Mouse (Mus musculus): ENCODE measurements around the gene Bysl.

Gene Bysl

GRCm38 (mm10) chr17:47594183-47594968 lies 16.9 kb downstream of the Bysl start:
- no peak for DNase-seq (ENCODE audit: low spot score)

DNA sequence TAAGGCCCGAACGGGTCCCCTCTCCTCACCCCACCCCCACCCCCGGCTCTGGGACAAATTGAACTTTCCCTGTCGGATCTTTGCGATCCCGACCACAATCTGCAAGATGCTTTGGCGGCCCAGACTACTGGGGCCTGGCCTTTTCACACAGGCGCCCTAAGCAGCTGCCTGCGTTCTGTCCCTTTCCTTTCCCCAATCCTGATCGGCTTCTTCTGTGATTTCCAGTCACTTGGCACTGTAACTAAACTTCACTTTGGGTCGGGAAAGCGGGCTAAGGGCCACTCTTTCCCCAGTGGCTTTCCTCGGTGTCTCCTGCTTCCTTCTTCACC lies 17.5 kb downstream of the Bysl start:
- no peak for DNase-seq (ENCODE audit: low spot score)

DNA sequence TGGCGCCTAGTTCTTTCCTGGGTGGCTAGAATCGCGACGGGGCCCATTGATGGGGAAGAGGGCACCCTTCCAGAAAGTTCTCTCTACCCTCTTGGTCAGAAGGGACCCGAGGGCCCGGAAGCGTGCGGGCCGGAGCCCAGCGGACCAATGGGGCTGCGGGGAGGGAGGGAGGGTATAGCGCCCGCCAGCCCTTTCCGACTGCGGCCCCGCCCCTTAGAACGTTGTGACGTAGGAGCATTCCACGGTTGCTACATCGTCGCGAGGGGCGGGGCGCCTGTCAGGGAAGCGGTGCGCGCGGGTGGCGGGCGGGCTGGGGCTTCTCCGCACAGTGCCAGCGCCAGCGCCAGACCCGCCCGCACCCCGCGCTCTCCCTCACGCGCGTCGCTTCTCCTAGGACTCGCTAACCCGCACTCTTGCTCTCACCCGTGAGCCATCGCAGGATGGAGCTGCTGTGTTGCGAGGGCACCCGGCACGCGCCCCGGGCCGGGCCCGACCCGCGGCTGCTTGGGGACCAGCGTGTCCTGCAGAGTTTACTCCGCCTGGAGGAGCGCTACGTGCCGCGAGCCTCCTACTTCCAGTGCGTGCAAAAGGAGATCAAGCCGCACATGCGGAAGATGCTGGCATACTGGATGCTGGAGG lies 18.0 kb downstream of the Bysl start:
- DNase-seq (ENCODE audit: low spot score), result peak; percentile 92

DNA sequence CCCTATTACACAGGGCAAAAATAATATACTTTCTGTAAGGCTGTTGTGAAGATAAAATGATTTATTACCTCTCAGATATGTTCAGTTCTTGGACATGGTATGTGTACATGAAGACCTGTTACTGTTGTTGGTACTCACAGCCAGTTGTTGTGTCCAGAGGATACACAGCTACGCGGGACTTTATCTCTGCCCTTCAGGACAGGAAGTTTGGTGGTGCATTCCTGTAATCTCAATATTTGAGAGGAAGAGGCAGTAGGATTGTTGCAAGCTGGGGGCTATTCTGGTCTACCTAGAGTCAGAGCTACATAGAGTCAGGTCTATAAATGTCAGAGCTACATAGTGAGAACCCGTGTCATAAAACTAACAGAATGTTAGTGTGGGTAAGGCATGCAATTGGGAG lies 20.2 kb downstream of the Bysl start:
- no peak for DNase-seq (ENCODE audit: low spot score)

DNA sequence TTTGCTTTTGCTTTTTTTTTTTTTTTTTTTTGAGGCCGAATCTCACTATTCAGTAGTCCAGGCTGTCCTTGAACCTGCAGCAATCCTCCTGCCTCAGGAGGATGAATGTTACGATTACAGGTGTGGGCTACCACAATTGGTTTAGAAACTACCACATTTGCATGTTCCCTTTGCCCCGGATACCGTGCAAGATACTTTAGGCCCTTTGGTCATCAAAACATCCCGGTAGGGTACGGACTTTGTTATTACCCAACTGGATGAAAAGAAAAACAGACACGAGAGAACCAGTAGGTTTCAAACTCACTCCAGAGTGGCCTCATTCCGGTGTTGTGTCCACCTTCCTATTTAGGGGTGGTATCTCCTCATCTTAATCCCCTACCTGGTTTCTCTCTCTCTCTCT lies 22.8 kb downstream of the Bysl start:
- no peak for DNase-seq (ENCODE audit: low spot score)

GRCm38 (mm10) chr17:47580962-47581361 lies 30.3 kb downstream of the Bysl start:
- DNase-seq (ENCODE audit: low spot score), result no peak

- no peak for DNase-seq (ENCODE audit: low spot score)
These were observed 32.6 kb downstream of the Bysl start for GRCm38 (mm10) chr17:47578655-47579054.

DNA sequence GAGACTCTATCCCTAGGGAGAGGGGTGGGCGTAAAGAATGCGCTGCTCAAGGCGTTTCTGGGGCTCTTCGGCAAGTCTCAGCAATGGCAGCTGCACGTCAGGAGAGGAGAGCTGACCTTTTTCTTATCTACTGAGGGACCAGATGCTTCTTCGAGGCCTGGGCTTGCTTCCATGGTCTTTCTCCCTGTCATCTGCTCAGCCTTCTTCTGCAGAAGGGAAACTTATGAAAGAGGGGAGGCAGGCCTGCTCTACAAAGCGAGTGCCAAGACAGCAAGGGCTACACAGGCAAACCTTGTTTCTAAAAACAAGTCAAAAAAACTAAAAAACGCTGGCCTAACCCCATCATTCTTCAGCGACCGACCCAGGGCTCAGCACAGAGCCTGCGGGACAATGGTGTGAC lies 36.5 kb downstream of the Bysl start:
- DNase-seq (ENCODE audit: low spot score), result no peak

DNA sequence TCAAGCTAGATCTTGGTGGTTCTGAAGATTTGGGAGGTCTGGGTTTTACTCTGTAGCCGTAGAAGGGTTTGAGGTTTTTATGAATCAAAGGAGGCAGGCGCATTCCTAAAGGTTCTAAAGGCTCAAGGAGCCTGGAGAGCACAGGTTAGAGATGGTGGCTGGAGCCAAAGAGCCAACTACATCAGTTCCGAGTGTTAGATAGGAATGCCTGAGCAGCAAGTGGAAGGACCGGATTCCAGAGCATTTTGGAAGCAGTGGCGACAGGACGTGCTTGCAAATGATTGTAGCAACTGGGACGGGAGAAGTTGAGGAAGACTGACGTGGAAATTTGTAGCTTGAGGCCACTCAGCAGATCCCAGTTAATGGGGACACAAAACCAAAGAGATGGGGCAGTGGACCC lies 37.3 kb downstream of the Bysl start:
- no peak for DNase-seq (ENCODE audit: low spot score)

DNA sequence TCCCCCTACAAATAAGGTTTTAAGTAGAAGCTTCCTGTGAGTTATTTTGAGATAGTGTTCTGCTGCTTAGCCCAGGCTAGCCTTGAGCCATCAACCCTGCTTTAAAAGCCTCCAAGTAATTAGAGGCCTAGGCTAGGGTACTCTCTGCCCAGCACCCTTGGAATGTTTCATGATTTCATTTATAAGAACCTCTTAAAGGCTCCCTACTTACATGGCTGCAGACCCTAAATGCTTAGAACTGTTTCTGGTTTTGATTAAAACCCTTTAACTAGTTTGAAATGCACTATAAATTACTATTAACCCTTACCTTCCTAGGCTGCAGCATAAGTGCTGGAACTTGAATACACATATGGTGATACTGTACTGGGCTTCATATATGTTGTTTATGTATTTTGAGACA lies 38.9 kb downstream of the Bysl start:
- no peak for DNase-seq (ENCODE audit: low spot score)

- no peak for DNase-seq (ENCODE audit: low spot score)
These were observed 39.7 kb downstream of the Bysl start for GRCm38 (mm10) chr17:47571621-47572020.

- DNase-seq (ENCODE audit: low spot score), result no peak
These were observed 42.3 kb downstream of the Bysl start for GRCm38 (mm10) chr17:47568951-47569527.

- DNase-seq (ENCODE audit: low spot score), result no peak
These were observed 42.9 kb downstream of the Bysl start for GRCm38 (mm10) chr17:47568389-47568788.

DNA sequence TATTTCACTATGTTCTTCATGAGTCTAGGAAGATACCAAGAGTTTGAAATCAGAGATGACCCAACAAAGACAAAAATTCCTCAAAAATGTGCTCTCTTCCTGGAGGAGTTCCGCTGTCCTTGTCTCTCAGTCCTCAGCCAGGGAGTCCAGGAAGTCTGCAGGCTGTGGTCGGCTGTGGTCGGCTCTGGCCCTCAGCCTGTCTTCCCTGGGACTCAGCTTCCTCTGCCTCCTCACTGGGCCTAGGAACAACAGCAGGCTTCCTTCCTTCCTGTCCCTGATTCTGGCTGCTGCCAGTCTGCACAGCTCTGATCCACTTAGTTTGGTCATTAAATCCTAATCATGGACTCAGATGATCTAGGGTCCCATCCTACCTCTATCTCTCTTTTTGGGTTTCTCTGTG lies 44.0 kb downstream of the Bysl start:
- no peak for DNase-seq (ENCODE audit: low spot score)

DNA sequence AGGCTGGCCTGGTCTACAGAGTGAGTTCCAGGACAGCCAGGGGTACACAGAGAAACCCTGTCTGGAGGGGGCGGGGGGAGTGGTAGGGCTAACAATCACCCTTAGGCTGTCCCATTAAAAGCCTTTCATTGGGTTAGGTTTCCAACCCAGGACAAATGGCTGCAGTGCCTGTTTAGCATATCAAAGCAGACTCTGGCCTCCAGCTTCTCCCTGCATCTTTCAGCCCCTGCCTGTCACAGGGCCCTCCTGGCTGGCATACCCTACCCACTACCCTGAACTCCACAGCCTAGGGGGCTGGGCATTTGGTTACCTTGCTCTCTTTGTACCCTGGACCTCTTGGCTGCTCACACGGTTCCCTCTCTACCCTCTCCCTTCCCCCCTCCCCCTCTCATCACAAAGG lies 45.2 kb downstream of the Bysl start:
- DNase-seq (ENCODE audit: low spot score), result no peak

DNA sequence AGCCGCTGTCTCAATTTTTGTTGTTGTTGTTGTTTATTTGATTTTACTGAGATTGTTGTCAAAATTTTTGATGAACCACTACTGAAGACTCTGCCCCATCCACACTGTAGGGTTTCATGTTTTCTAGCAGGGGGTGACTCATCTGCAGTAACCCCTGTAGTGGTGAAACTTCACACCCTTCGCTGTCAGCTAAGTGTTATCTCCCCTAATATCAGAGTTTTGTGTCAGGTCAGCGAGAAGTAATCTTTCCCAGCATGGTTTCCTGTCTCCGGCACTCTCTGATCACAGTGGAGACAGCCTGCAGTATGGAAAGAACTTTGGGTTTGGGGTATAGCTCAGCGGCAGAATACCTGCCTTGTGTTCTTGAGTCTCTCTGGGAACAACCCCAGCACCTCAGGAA lies 46.7 kb downstream of the Bysl start:
- no peak for DNase-seq (ENCODE audit: low spot score)

DNA sequence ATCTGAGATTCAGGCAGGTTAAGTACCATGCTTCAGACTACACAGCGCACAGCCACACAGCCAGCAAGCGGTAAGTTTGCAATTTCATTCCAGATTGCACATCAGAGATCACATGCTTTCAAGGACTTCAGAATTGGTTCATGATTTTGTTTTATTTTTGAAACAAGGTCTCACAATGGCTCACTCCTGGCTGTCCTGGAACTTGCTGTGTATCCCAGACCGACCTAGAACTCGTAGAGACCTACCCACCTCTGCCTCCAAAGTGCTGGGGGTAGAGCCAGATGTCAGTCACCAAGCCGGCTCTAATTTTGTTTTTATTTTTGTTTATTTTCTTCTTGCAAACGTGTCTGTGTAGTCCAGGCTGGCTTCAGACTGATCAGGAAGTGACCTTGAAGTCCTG lies 48.4 kb downstream of the Bysl start:
- no peak for DNase-seq (ENCODE audit: low spot score)

GRCm38 (mm10) chr17:47559726-47560125 lies 51.6 kb downstream of the Bysl start:
- DNase-seq (ENCODE audit: low spot score), result no peak

GRCm38 (mm10) chr17:47557179-47557578 lies 54.1 kb downstream of the Bysl start:
- DNase-seq (ENCODE audit: low spot score), result no peak

- DNase-seq (ENCODE audit: low spot score), result no peak
These were observed 56.7 kb downstream of the Bysl start for GRCm38 (mm10) chr17:47554621-47555020.

GRCm38 (mm10) chr17:47552994-47553393 lies 58.3 kb downstream of the Bysl start:
- no peak for DNase-seq (ENCODE audit: low spot score)

- DNase-seq (ENCODE audit: low spot score), result no peak
These were observed 60.2 kb downstream of the Bysl start for GRCm38 (mm10) chr17:47551049-47551448.
